Mouse (Mus musculus): Measurements from ENCODE around the gene Itm2c.
A peak's percentile ranks its signal among the peaks of the same experiment; 100 is the strongest.

DNA sequence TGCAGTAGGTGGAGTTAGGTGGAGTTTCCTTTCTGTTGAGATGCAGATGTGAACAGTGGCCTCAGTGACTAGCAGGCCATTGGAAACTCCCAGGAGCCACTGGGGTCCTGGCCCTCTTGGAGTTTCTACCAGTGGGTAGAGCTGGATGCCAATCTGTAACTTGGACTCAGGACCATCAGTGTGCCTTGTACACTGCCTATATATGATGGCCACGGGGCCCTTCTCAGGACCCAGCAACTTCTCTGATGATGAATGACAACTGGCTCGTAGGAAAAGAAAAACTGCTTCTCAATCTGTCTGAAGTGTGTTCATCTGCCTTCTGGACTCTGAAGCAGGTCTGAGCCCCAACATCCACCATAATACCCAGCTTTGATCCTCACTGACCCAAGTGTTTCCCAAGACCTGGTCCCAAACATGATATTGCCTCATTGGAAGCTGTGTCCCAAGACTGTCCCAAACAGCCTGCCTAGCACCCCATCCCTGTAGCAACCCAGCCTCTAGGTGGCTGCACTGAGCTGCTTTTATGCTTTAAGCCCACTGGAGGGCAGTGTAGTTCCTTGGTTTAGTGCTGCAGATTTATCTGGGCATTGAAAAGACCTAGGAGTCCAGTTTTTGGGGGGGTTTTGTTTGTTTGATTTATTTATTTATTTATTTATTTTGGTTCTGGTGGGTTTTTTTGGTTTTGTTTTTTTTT is 40.9 kb upstream of the Itm2c start:
- TF ChIP-seq POLR2A (IDR thresholded peaks at IDR 0.05; ENCODE audit: extremely low read depth, insufficient read depth, low read length), result no peak
- TF ChIP-seq CTCF (IDR thresholded peaks at IDR 0.05; ENCODE audit: extremely low read depth, insufficient read depth, low read length), result peak; percentile 100
